Comparison of ENCODE assay signal across 7 mouse cellular contexts in the genomic region with DNA sequence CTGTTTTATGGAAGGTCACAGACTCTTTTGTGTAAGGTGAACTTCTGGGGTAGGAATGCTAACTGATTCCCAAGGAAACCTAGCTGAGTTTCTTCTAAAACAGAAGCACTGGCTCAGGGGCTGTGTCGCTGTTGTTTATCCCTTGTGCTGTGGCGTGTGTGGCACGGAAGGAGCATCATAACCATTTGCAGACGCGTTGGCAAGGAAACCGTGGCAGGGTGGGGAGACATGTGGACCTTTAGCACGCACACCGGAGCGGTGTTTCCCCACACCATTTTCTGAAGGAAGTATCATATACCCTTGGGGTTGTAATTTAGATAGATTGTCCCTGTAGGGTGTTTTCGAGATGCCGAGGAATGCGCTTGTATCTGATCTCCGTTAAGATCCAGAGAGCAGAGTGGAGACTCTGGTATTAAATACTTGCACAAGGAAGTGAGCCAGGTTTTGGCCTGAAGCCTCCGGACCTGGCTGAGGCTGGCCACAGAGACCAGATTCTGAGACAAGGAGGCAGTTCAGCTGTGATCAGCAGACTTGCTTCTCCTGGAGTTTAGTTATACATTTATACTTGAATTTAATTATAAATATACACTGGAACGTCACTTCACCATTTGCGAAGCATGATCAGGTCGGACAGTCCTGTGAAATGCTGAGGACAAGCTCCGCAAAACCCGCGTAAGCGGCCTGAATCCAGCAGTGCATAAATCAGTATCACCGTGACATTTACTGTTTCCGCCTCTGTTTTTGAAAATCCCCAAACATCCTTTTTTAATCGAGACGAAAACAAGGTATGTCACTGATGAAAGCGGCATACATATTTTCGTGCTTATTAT.
A peak's percentile ranks its signal among the peaks of the same experiment; 100 is the strongest.
DNase-seq lines count a peak whose midpoint lies in the region; ATAC-seq lines count a peak whose summit lies in the region.

No protein-coding gene starts in this region.

- H3K4me2 ChIP-seq in lung, embryonic 16.5 days (ENCODE audit: low read depth, low read length) = peak overlapping the region; percentile 25
- peak overlapping the region; percentile 34 for H3K4me2 ChIP-seq in forebrain, embryonic 15.5 days (replicated peaks)
- peak overlapping the region; percentile 35 for H3K4me2 ChIP-seq in neural tube, embryonic 14.5 days (ENCODE audit: low read depth, low read length)
- H3K4me2 ChIP-seq in liver, embryonic 12.5 days = no peak overlapping the region

- H3K4me3 ChIP-seq in lung, embryonic 16.5 days (ENCODE audit: low read length) = no peak overlapping the region
- no peak overlapping the region for H3K4me3 ChIP-seq in forebrain, embryonic 15.5 days
- H3K4me3 ChIP-seq in neural tube, embryonic 14.5 days (ENCODE audit: low read depth, low read length) = no peak overlapping the region
- H3K4me3 ChIP-seq in liver, embryonic 12.5 days = no peak overlapping the region

- peaks cover 10% of the 10 kb centered on the region; the same call in 1 of the 2 replicates for H3K4me1 ChIP-seq in lung, embryonic 16.5 days (replicated peaks; ENCODE audit: control insufficient read depth, insufficient read depth, low read length)
- peaks cover 28% of the 10 kb centered on the region for H3K4me1 ChIP-seq in forebrain, embryonic 15.5 days
- peaks cover 11% of the 10 kb centered on the region for H3K4me1 ChIP-seq in neural tube, embryonic 14.5 days (ENCODE audit: control insufficient read depth, insufficient read depth, low read length)
- H3K4me1 ChIP-seq in liver, embryonic 12.5 days = no peaks in the 10 kb centered on the region

- ATAC-seq in lung, embryonic 16.5 days (ENCODE audit: low read depth) = no peak
- ATAC-seq in forebrain, embryonic 15.5 days (replicated peaks) = peak; percentile 15; the same call in 1 of the 2 replicates
- ATAC-seq in neural tube, embryonic 14.5 days (ENCODE audit: low read depth) = peak; percentile 55
- no peak for ATAC-seq in liver, embryonic 12.5 days
- no peak for ATAC-seq in erythroblast, adult 5-6 weeks (replicated peaks; ENCODE audit: low FRiP score, poor library complexity, severe bottlenecking)

- H3K36me3 ChIP-seq in lung, embryonic 16.5 days (ENCODE audit: control insufficient read depth, insufficient read depth, low read length) = no peaks in the 10 kb centered on the region
- no peaks in the 10 kb centered on the region for H3K36me3 ChIP-seq in forebrain, embryonic 15.5 days
- no peaks in the 10 kb centered on the region for H3K36me3 ChIP-seq in neural tube, embryonic 14.5 days (ENCODE audit: control insufficient read depth, insufficient read depth, low read length)
- H3K36me3 ChIP-seq in liver, embryonic 12.5 days = no peaks in the 10 kb centered on the region

- DNase-seq in lung, postnatal 36 days = no peak
- DNase-seq in kidney, postnatal 10 days = peak; percentile 49

- no peak overlapping the region for H3K9ac ChIP-seq in lung, embryonic 16.5 days (ENCODE audit: low read length)
- no peak overlapping the region for H3K9ac ChIP-seq in forebrain, embryonic 15.5 days (replicated peaks)
- H3K9ac ChIP-seq in neural tube, embryonic 14.5 days (replicated peaks; ENCODE audit: low read depth, low read length) = no peak overlapping the region; the same call in 1 of the 2 replicates
- no peak overlapping the region for H3K9ac ChIP-seq in liver, embryonic 12.5 days

- H3K27ac ChIP-seq in lung, embryonic 16.5 days (ENCODE audit: low read length) = no peak overlapping the region
- H3K27ac ChIP-seq in forebrain, embryonic 15.5 days (replicated peaks) = no peak overlapping the region
- H3K27ac ChIP-seq in neural tube, embryonic 14.5 days (ENCODE audit: low read depth, low read length) = no peak overlapping the region
- H3K27ac ChIP-seq in liver, embryonic 12.5 days = no peak overlapping the region

- no peaks in the 10 kb centered on the region for H3K27me3 ChIP-seq in lung, embryonic 16.5 days (ENCODE audit: control insufficient read depth, insufficient read depth, low read depth, low read length)
- H3K27me3 ChIP-seq in forebrain, embryonic 15.5 days = no peaks in the 10 kb centered on the region
- no peaks in the 10 kb centered on the region for H3K27me3 ChIP-seq in neural tube, embryonic 14.5 days (ENCODE audit: control insufficient read depth, insufficient read depth, low read length)
- no peaks in the 10 kb centered on the region for H3K27me3 ChIP-seq in liver, embryonic 12.5 days (replicated peaks)

- WGBS in lung, embryonic 16.5 days = 57% methylated on average over 27 of the region's 27 CpGs
- 52% methylated on average over 27 of the region's 27 CpGs for WGBS in forebrain, embryonic 15.5 days
- 40% methylated on average over 27 of the region's 27 CpGs for WGBS in neural tube, embryonic 14.5 days
- WGBS in liver, embryonic 12.5 days (ENCODE audit: insufficient replicate concordance) = 83% methylated on average over 27 of the region's 27 CpGs

- H3K9me3 ChIP-seq in lung, embryonic 16.5 days (ENCODE audit: control insufficient read depth, low read length) = no peaks in the 10 kb centered on the region
- no peaks in the 10 kb centered on the region for H3K9me3 ChIP-seq in forebrain, embryonic 15.5 days
- no peaks in the 10 kb centered on the region for H3K9me3 ChIP-seq in neural tube, embryonic 14.5 days (ENCODE audit: control insufficient read depth, low read length)
- no peaks in the 10 kb centered on the region for H3K9me3 ChIP-seq in liver, embryonic 12.5 days (replicated peaks)

Comparison
In these comparisons a context has a peak if more than half of its experiments do, and no peak if none do; other contexts are left out.
1. ATAC-seq: peak in forebrain, embryonic 15.5 days (single experiment) and neural tube, embryonic 14.5 days (single experiment); none in lung, embryonic 16.5 days (single experiment), liver, embryonic 12.5 days (single experiment) and erythroblast, adult 5-6 weeks (single experiment).